Mouse (Mus musculus) stomach, postnatal 0 days (tissue): ENCODE data around the gene Ube2d1. TPM values are rescaled to one million over a fixed set of nuclear protein-coding genes. Genes with fewer than 3 reads are reported as not detected.

Experiments
- ATAC-seq: fragments of 200-750 bp; cut with Nextera tagmentation; 2 replicates; pipeline ENCODE4 v1.8.0; 2017; ENCODE audit not compliant: low FRiP score, low TSS enrichment
- DNase-seq: peaks from one replicate; pipeline ENCODE4 v3.0.0-alpha.2; 2016; ENCODE audit warnings: low spot score
- H3K27ac ChIP-seq: fragments of 300-500 bp; sonication (generic); replicated peaks from 2 replicates; pipeline ENCODE4 v1.5.1; 2014; ENCODE audit warnings: mild to moderate bottlenecking, control low read depth
- H3K27me3 ChIP-seq: fragments of 300-500 bp; sonication (generic); 2 replicates; pipeline ENCODE4 v1.6.1; 2014; ENCODE audit warnings: low read length; ENCODE audit not compliant: control insufficient read depth, insufficient read depth
- H3K36me3 ChIP-seq: fragments of 300-500 bp; sonication (generic); 2 replicates; pipeline ENCODE4 v1.6.1; 2014; ENCODE audit warnings: low read length, mixed read lengths; ENCODE audit not compliant: control insufficient read depth, insufficient read depth
- H3K4me1 ChIP-seq: fragments of 300-500 bp; sonication (generic); replicated peaks from 2 replicates; pipeline ENCODE4 v1.6.1; 2014; ENCODE audit warnings: antibody characterized with exemption; ENCODE audit not compliant: control insufficient read depth, insufficient read depth
- H3K4me2 ChIP-seq: fragments of 300-500 bp; sonication (generic); replicated peaks from 2 replicates; pipeline ENCODE4 v1.6.1; 2014; ENCODE audit warnings: low read depth, mild to moderate bottlenecking, control low read depth, moderate library complexity
- H3K4me3 ChIP-seq: fragments of 300-500 bp; sonication (generic); 2 replicates; pipeline ENCODE4 v1.5.1; 2014; ENCODE audit warnings: low read depth, low read length, control low read depth
- H3K9ac ChIP-seq: fragments of 300-500 bp; sonication (generic); 2 replicates; pipeline ENCODE4 v1.6.1; 2014; ENCODE audit warnings: mild to moderate bottlenecking, low read length, control low read depth, mixed read lengths
- H3K9me3 ChIP-seq: fragments of 300-500 bp; sonication (generic); 2 replicates; pipeline ENCODE4 v1.6.1; 2016; ENCODE audit warnings: low read length; ENCODE audit not compliant: control insufficient read depth
- CTCF ChIP-seq: IDR thresholded peaks from 2 replicates; pipeline ENCODE4 v1.5.1; 2016; ENCODE audit warnings: antibody characterized with exemption, low read depth, mild to moderate bottlenecking, moderate library complexity
- EP300 ChIP-seq: optimal IDR thresholded peaks from 2 replicates; pipeline ENCODE3; 2016; ENCODE audit warnings: antibody characterized with exemption
- WGBS: fragments of 180-500 bp; shearing (Covaris S2); extraction: QIAGEN DNeasy Blood & Tissue Kit; methylation state at CpG from one replicate; pipeline ENCODE4 v1.1.7; 2014; 5-methylcytosine and 5-hydroxymethylcytosine counted together
- polyA plus RNA-seq: library from polyadenylated mRNA; unstranded; fragments of >200 nt; fragmentation: Nextera tagmentation; extraction: Ambion mirVana; gene quantifications from 2 replicates; pipeline ENCODE4 v1.2.1, GENCODE M21; 2015

The Ube2d1 gene
- polyA plus RNA-seq, 1 experiment from 2014 or later, result 25.6 TPM

DNA sequence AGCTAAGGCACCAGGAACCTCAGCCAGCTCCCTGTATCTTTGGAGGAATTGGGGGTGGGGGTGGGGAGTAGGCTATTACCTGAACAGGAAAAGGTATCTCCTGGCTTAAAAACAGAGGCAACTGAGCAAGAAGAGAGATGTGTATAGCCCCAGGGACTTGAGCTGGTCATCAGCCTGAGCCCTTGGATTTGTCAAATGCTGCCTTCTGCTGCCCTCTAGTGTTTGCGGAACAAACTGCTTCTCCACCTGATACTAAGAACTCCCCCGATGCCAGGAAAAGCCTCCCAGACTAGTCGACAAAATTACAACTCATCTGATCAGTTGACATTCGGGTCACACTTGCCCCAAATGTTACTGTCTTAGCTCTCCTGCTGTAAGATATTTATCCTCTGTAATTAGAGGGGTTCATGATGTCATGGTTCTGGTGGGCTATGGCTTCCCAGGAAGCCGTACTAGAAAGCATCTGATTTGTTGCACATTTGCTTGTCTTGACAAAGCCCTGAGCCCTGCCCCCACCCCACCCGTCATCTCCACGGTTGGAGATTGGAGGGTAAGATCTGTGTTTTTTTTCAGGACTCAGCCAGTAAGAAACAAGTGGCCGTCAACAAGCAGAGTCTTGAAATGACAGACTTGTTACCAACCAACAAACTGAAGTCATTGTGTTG, 66.7 kb downstream of the Ube2d1 start:
- TF ChIP-seq CTCF (peak; percentile 90), EP300 (no peak)
- Histone ChIP-seq H3K9ac (no peak overlapping the region), H3K27ac (no peak overlapping the region), H3K36me3 (no peaks in the 10 kb centered on the region; the same call in 1 of the 2 replicates), H3K9me3 (no peaks in the 10 kb centered on the region), H3K4me2 (no peak overlapping the region), H3K27me3 (no peaks in the 10 kb centered on the region), H3K4me1 (no peaks in the 10 kb centered on the region), H3K4me3 (no peak overlapping the region)
- ATAC-seq (peak; percentile 70; the same call in 1 of the 2 replicates), DNase-seq (peak; percentile 82)
- 12% methylated on average over 8 of the region's 8 CpGs for WGBS

DNA sequence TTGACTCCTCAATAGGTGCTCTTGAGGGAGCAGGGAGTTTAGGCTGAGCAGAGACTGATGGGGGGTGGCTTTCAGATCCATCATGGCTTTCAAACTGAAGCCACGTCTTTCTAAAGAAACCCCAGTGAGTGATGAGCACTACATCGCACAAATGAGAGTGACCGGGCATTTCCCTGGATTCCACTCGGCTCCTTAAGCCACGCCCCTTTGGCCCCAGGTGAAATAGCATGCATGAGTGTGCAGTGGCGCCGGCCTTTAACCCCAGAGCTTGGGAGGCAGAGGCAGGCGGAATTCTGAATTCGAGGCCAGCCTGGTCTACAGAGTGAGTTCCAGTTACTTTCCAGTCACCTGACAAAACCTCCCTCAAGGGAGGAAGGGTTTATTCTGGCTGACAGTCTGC, 69.1 kb downstream of the Ube2d1 start:
- Histone ChIP-seq H3K36me3 (no peaks in the 10 kb centered on the region), H3K4me2 (no peak overlapping the region), H3K27ac (no peak overlapping the region), H3K27me3 (no peaks in the 10 kb centered on the region), H3K9me3 (no peaks in the 10 kb centered on the region), H3K4me3 (no peak overlapping the region), H3K4me1 (no peaks in the 10 kb centered on the region), H3K9ac (no peak overlapping the region)
- WGBS, result 73% methylated on average over 9 of the region's 9 CpGs
- no peak for DNase-seq
- TF ChIP-seq EP300, result no peak
- no peak for TF ChIP-seq CTCF
- ATAC-seq, result no peak

Other genes with a start within 250 kb of the Ube2d1 start
- gene Bicc1, start 125.6 kb downstream of the Ube2d1 start, polyA plus RNA-seq, result 9.6 and 9.8 TPM in 2 replicates
- gene Tfam, start 47.0 kb downstream of the Ube2d1 start, polyA plus RNA-seq, result 33.2 and 35.2 TPM in 2 replicates
- gene Cisd1, start 59.7 kb upstream of the Ube2d1 start, polyA plus RNA-seq, result 143 and 147 TPM in 2 replicates
- gene Ipmk, start 62.5 kb upstream of the Ube2d1 start, polyA plus RNA-seq, result 9.0 and 9.7 TPM in 2 replicates